Mouse (Mus musculus) liver, postnatal 0 days (tissue): ENCODE data around the gene Arid2.

ENCODE experiments used
- CTCF ChIP-seq: sonication (generic); IDR thresholded peaks from 2 replicates; pipeline ENCODE4 v1.5.1; 2016; ENCODE audit warnings: antibody characterized with exemption, low read depth
- EP300 ChIP-seq: IDR thresholded peaks from 2 replicates; pipeline ENCODE4 v1.6.1; 2016; ENCODE audit warnings: antibody characterized with exemption, low read depth, mild to moderate bottlenecking

DNA sequence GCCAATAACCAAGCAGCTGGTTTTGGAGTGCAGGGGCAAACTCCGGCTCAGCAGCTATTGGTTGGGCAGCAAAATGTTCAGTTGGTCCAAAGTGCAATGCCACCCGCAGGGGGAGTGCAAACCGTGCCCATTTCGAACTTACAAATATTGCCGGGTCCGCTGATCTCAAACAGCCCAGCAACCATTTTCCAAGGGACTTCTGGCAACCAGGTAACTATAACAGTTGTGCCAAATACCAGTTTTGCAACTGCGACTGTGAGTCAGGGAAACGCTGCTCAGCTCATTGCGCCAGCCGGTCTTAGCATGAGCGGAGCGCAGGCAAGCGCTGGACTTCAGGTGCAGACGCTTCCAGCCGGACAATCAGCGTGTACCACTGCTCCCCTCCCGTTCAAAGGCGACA is 84.0 kb downstream of the Arid2 start:
- TF ChIP-seq CTCF = no peak
- no peak for TF ChIP-seq EP300
